Mouse (Mus musculus): Measurements from ENCODE around the gene Duoxa2. TPM values are rescaled to one million over a fixed set of nuclear protein-coding genes. Genes with fewer than 3 reads are reported as not detected.

Gene Duoxa2
- polyA plus RNA-seq, 1 experiment from 2014 or later, result not detected

DNA sequence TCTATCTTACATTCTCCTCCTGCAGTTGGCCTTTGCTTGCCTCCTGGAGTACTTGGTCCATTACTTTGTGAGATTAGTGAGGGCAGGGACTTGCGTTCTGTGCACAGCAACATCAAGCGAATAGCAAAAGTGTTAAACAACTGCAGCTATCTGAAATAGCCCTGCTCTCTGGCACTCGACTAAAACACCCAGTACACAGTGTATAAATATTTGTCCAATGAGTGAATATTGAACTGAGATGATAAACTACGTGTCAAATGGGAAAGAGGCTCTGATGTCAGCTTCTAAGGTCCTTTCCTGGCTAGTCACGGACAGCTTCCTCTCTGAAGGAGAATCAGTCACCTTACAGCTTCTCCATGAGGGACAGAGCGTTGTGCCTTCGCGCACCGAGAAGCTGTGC, 14.6 kb upstream of the Duoxa2 start:
- no peak overlapping the region for H3K4me3 ChIP-seq (ENCODE audit: low read depth, low read length)

DNA sequence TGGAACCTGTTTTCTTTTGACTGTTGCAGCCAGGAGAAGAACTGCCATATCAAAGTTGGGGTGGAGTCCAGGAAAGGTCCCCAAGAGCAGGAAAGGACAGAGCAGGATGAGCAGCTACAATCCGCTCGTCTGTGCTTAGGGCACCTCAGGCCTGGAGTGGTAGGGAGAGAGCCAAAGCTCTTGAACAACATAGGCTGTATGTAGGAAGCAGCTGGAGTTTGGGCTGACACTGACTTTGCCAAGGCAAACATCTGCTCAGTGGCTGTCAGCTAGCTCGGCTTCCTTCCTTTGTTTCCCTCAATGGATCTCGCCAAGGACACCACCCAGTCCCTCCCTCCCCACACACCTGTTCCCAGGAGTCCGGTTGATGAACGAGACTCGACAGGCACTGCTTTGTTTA, 12.6 kb upstream of the Duoxa2 start:
- Histone ChIP-seq H3K27me3 (ENCODE audit: insufficient read depth, low read length) (0 out of 2 replicates have a peak, but pooled peaks cover 3% of the 10 kb centered on the region), H3K9me3 (ENCODE audit: low read length) (no peaks in the 10 kb centered on the region), H3K4me2 (ENCODE audit: low read depth, low read length) (no peak overlapping the region), H3K36me3 (replicated peaks; ENCODE audit: insufficient read depth, low read length) (no peaks in the 10 kb centered on the region), H3K27ac (ENCODE audit: low read depth) (no peak overlapping the region), H3K4me1 (ENCODE audit: insufficient read depth) (no peaks in the 10 kb centered on the region; the same call in 1 of the 2 replicates), H3K4me3 (ENCODE audit: low read depth, low read length) (no peak overlapping the region), H3K9ac (replicated peaks) (no peak overlapping the region)
- no peak for DNase-seq
- ATAC-seq, result no peak
- WGBS (ENCODE audit: insufficient replicate concordance), result 47% methylated on average over 7 of the region's 7 CpGs
- TF ChIP-seq CTCF (IDR thresholded peaks at IDR 0.05; ENCODE audit: low read depth) (no peak), EP300 (IDR thresholded peaks at IDR 0.05; ENCODE audit: low read depth) (no peak)

More for the DNA sequence above, 14.6 kb upstream of the Duoxa2 start:
- DNase-seq, result no peak
- Histone ChIP-seq H3K36me3 (replicated peaks; ENCODE audit: insufficient read depth, low read length) (no peaks in the 10 kb centered on the region), H3K4me2 (ENCODE audit: low read depth, low read length) (no peak overlapping the region), H3K4me1 (ENCODE audit: insufficient read depth) (peaks cover 3% of the 10 kb centered on the region; the same call in 1 of the 2 replicates), H3K9ac (replicated peaks) (no peak overlapping the region), H3K9me3 (ENCODE audit: low read length) (no peaks in the 10 kb centered on the region), H3K27ac (ENCODE audit: low read depth) (no peak overlapping the region), H3K27me3 (ENCODE audit: insufficient read depth, low read length) (0 out of 2 replicates have a peak, but pooled peaks cover 3% of the 10 kb centered on the region)
- TF ChIP-seq CTCF (IDR thresholded peaks at IDR 0.05; ENCODE audit: low read depth), result no peak
- 67% methylated on average over 9 of the region's 9 CpGs for WGBS (ENCODE audit: insufficient replicate concordance)
- ATAC-seq, result peak; percentile 50

- Histone ChIP-seq H3K27ac (ENCODE audit: low read depth) (no peak overlapping the region), H3K4me1 (ENCODE audit: insufficient read depth) (no peaks in the 10 kb centered on the region; the same call in 1 of the 2 replicates), H3K9ac (replicated peaks) (no peak overlapping the region), H3K36me3 (replicated peaks; ENCODE audit: insufficient read depth, low read length) (no peaks in the 10 kb centered on the region), H3K4me2 (ENCODE audit: low read depth, low read length) (no peak overlapping the region), H3K9me3 (ENCODE audit: low read length) (no peaks in the 10 kb centered on the region), H3K27me3 (ENCODE audit: insufficient read depth, low read length) (peaks cover 58% of the 10 kb centered on the region), H3K4me3 (ENCODE audit: low read depth, low read length) (no peak overlapping the region)
- TF ChIP-seq CTCF (IDR thresholded peaks at IDR 0.05; ENCODE audit: low read depth) (peak; percentile 18; the same call in 1 of the 2 replicates), EP300 (IDR thresholded peaks at IDR 0.05; ENCODE audit: low read depth) (no peak)
- WGBS (ENCODE audit: insufficient replicate concordance), result 4% methylated on average over 7 of the region's 7 CpGs
- ATAC-seq (no peak), DNase-seq (no peak)
These were observed 3.8 kb upstream of the Duoxa2 start for GRCm38 (mm10) chr2:122294916-122295315.

DNA sequence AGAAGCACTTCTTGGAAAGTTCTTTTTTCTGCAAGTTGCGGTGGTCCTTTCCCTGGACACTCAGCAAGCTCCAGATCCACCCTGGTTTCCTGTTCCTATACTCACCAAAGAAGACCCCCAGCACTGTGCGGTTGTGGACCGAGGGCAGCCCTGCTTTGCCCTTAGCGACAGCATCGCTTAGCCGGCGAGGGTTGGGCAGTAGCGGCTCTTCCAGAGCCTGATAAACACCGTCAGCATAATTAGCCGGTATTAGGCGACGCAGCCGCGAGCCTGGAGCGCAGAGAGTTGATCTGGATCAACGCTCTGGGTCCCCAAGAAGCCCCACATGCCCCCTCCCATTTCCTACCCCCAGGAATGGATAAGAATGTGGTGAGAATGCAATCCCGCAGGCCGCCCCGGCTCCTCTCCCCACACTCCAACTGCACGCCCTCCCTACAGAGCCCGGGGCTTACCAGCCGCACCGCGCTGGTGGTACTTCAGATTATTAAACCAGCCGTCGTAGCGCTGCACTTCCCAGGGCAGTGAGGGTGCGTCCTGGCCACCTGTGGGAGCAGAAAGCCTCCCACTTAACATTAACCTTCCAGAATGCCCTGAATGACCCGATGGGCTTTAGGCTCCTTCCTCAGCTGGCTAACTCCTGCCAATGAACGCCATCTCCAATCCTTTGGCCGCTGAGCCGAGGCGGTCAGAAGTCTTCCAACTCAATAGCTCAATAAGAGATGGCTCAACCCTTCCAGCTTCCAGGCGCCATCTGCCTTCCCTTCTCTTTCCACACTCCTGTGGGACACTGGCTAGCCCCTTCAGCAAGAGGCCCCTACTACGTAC, 1.2 kb upstream of the Duoxa2 start:
- TF ChIP-seq EP300 (IDR thresholded peaks at IDR 0.05; ENCODE audit: low read depth) (no peak), CTCF (IDR thresholded peaks at IDR 0.05; ENCODE audit: low read depth) (no peak)
- no peak for DNase-seq
- no peak overlapping the region for H3K27ac ChIP-seq (ENCODE audit: low read depth)
- WGBS (ENCODE audit: insufficient replicate concordance), result 2% methylated on average over 35 of the region's 35 CpGs
- H3K4me2 ChIP-seq (ENCODE audit: low read depth, low read length), result no peak overlapping the region
- H3K4me1 ChIP-seq (ENCODE audit: insufficient read depth), result peaks cover 9% of the 10 kb centered on the region
- H3K27me3 ChIP-seq (ENCODE audit: insufficient read depth, low read length), result peaks cover 83% of the 10 kb centered on the region
- H3K9me3 ChIP-seq (ENCODE audit: low read length), result no peaks in the 10 kb centered on the region
- H3K9ac ChIP-seq (replicated peaks), result no peak overlapping the region
- H3K36me3 ChIP-seq (replicated peaks; ENCODE audit: insufficient read depth, low read length), result no peaks in the 10 kb centered on the region
- H3K4me3 ChIP-seq (ENCODE audit: low read depth, low read length), result no peak overlapping the region
- ATAC-seq, result no peak

DNA sequence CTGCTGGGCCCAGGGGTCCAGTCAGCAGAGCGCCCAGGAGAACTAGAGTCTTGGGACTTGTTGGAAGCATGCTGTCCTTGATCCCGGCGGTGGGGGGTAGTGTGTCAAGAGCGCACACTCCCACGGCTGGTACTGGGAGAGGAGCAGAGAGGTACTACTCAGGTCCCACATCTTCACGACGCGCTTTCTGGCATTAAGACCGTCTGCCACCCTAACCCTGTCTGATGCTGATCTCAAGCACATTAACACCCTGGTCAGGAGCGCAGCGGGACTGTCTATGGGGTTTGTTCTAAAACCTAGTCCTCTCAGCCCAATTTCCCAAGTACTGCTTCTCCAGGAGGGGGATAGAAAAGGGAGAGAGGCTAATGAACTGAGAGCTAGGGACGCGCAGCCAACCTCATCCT, 602 bp upstream of the Duoxa2 start, which contains the start of gene Duox2:
Gene Duox2, minus strand, starts transcription at position 354 of the 404 bp plus-strand sequence.
- Histone ChIP-seq H3K27me3 (ENCODE audit: insufficient read depth, low read length) (peaks cover 81% of the 10 kb centered on the region), H3K36me3 (replicated peaks; ENCODE audit: insufficient read depth, low read length) (no peaks in the 10 kb centered on the region), H3K4me2 (ENCODE audit: low read depth, low read length) (peak within 1 kb of the TSS; percentile 58), H3K27ac (ENCODE audit: low read depth) (no peak within 1 kb of the TSS), H3K4me1 (ENCODE audit: insufficient read depth) (peaks cover 9% of the 10 kb centered on the region), H3K9me3 (ENCODE audit: low read length) (no peaks in the 10 kb centered on the region), H3K9ac (replicated peaks) (no peak within 1 kb of the TSS), H3K4me3 (ENCODE audit: low read depth, low read length) (peak within 1 kb of the TSS; percentile 28; the same call in 1 of the 2 replicates)
- TF ChIP-seq CTCF (IDR thresholded peaks at IDR 0.05; ENCODE audit: low read depth), result no peak
- no peak for TF ChIP-seq EP300 (IDR thresholded peaks at IDR 0.05; ENCODE audit: low read depth)
- DNase-seq (no peak), ATAC-seq (no peak)
- WGBS (ENCODE audit: insufficient replicate concordance), result 8% methylated on average over 13 of the region's 13 CpGs

DNA sequence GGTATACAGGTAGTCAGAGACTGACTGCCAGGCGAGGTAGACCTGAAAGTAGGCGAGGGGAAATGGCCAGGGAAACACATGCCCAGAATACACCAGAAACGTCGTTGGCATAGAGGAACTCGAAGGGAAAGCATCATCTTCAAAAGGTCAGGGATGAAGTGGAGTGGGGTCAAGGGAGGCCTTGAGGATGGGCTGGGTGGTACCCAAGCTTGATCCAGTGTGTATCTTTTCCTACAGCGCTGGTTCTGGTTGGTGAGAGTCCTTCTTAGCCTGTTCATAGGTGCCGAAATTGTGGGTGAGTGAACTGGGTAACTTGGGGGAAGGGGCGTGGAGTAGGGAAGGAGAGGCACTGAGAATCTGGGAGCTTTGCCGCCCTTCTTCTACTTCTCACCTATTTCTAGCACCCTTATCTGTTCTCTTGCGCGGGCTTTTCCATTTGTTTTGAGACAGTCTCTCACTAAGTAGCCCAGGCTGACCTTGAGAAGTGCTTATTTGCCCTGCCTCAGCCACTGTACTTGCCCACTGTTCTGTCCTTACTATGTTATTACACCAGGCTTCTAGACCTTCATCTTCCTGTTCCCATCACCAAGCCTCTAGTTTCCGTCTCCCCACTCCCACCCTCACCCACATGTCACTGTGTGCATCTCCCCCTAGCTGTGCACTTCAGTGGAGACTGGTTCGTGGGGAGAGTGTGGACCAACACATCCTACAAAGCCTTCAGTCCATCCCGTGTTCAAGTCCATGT, 1.4 kb downstream of the Duoxa2 start:
- DNase-seq (no peak), ATAC-seq (no peak)
- Histone ChIP-seq H3K27ac (ENCODE audit: low read depth) (no peak overlapping the region), H3K9me3 (ENCODE audit: low read length) (no peaks in the 10 kb centered on the region), H3K9ac (replicated peaks) (no peak overlapping the region), H3K4me3 (ENCODE audit: low read depth, low read length) (no peak overlapping the region), H3K4me1 (ENCODE audit: insufficient read depth) (peaks cover 9% of the 10 kb centered on the region), H3K27me3 (ENCODE audit: insufficient read depth, low read length) (peaks cover 76% of the 10 kb centered on the region), H3K36me3 (replicated peaks; ENCODE audit: insufficient read depth, low read length) (no peaks in the 10 kb centered on the region), H3K4me2 (ENCODE audit: low read depth, low read length) (no peak overlapping the region)
- TF ChIP-seq CTCF (IDR thresholded peaks at IDR 0.05; ENCODE audit: low read depth) (no peak), EP300 (IDR thresholded peaks at IDR 0.05; ENCODE audit: low read depth) (no peak)
- WGBS (ENCODE audit: insufficient replicate concordance), result 14% methylated on average over 14 of the region's 14 CpGs
